Mouse (Mus musculus): ENCODE measurements around the gene 2310022A10Rik.
A peak's percentile ranks its signal among the peaks of the same experiment; 100 is the strongest.
"Not testable (repeated sequence)": the region's sequence is repeated elsewhere in the genome, so short reads cannot be mapped to it uniquely, and the experiment has no call there.

Gene 2310022A10Rik

GRCm38 (mm10) chr7:27612940-27613339 lies 59.9 kb downstream of the 2310022A10Rik start:
- DNase-seq (ENCODE audit: low spot score in 2 of 2) = no peak

- peak; percentile 42 to 46 for DNase-seq (ENCODE audit: low spot score in 2 of 2)
Measured at GRCm38 (mm10) chr7:27613751-27614499, 60.9 kb downstream of the 2310022A10Rik start.

- DNase-seq (ENCODE audit: low spot score in 2 of 2) = no peak
Measured at GRCm38 (mm10) chr7:27621028-27621427, 68.0 kb downstream of the 2310022A10Rik start.

GRCm38 (mm10) chr7:27622234-27622633 lies 69.2 kb downstream of the 2310022A10Rik start:
- no peak for DNase-seq (ENCODE audit: low spot score in 2 of 2)

- DNase-seq (ENCODE audit: low spot score in 2 of 2) = no peak
Measured at GRCm38 (mm10) chr7:27624967-27625366, 71.9 kb downstream of the 2310022A10Rik start.

GRCm38 (mm10) chr7:27627707-27628106 lies 74.7 kb downstream of the 2310022A10Rik start:
- DNase-seq (ENCODE audit: low spot score in 2 of 2) = no peak

- no peak for DNase-seq (ENCODE audit: low spot score in 2 of 2)
Measured at GRCm38 (mm10) chr7:27628190-27628589, 75.2 kb downstream of the 2310022A10Rik start.

- DNase-seq (ENCODE audit: low spot score in 2 of 2) = not testable (repeated sequence)
Measured at GRCm38 (mm10) chr7:27628816-27629215, 75.8 kb downstream of the 2310022A10Rik start.

GRCm38 (mm10) chr7:27631439-27631838 lies 78.4 kb downstream of the 2310022A10Rik start:
- no peak for DNase-seq (ENCODE audit: low spot score in 2 of 2)
